Mouse (Mus musculus) C2C12 (cell line): ENCODE results near the gene Smg9. TPM values are rescaled to one million over a fixed set of nuclear protein-coding genes. Genes with fewer than 3 reads are reported as not detected.

Source experiments
- H3K27me3 ChIP-seq: one replicate; pipeline ENCODE4 v1.6.1; 2011; ENCODE audit not compliant: control insufficient read depth, insufficient read depth, insufficient read length
- H3K36me3 ChIP-seq: one replicate; pipeline ENCODE4 v1.6.1; 2011; ENCODE audit not compliant: control insufficient read depth, insufficient read depth
- H3K4me3 ChIP-seq: one replicate; pipeline ENCODE4 v1.5.1; 2011; ENCODE audit warnings: mild to moderate bottlenecking, control low read depth; ENCODE audit not compliant: poor library complexity, insufficient read depth, severe bottlenecking
- H3K79me2 ChIP-seq: one replicate; pipeline ENCODE4 v1.6.1; 2011; ENCODE audit not compliant: control insufficient read depth, insufficient read depth
- H3K79me3 ChIP-seq: one replicate; pipeline ENCODE4 v1.6.1; 2011; ENCODE audit warnings: low read depth, control low read depth
- H3ac ChIP-seq: one replicate; pipeline ENCODE3; 2011; ENCODE audit warnings: low read depth; ENCODE audit not compliant: control insufficient read depth, insufficient read length
- CEBPB ChIP-seq: IDR thresholded peaks from one replicate; pipeline ENCODE4 v1.6.1; 2011; ENCODE audit warnings: low read depth, mild to moderate bottlenecking, control low read depth, moderate library complexity
- CTCF ChIP-seq: IDR thresholded peaks from one replicate; pipeline ENCODE4 v1.5.1; 2011; ENCODE audit not compliant: control insufficient read depth, insufficient read depth, insufficient read length
- FOSL1 ChIP-seq: IDR thresholded peaks from one replicate; pipeline ENCODE4 v1.8.0; 2011; ENCODE audit warnings: mild to moderate bottlenecking, low read length; ENCODE audit not compliant: poor library complexity, insufficient read depth, severe bottlenecking
- MAX ChIP-seq: IDR thresholded peaks from one replicate; pipeline ENCODE4 v1.6.1; 2011; ENCODE audit warnings: mild to moderate bottlenecking, control low read depth
- MYOD1 ChIP-seq: IDR thresholded peaks from one replicate; pipeline ENCODE4 v1.6.1; 2011; ENCODE audit warnings: low read depth; ENCODE audit not compliant: control insufficient read depth, insufficient read length
- MYOG ChIP-seq: IDR thresholded peaks from one replicate; pipeline ENCODE4 v1.6.1; 2011; ENCODE audit not compliant: control insufficient read depth, insufficient read length; ENCODE audit errors: extremely low read depth
- USF1 ChIP-seq: IDR thresholded peaks from one replicate; pipeline ENCODE4 v1.6.1; 2011; ENCODE audit warnings: low read depth, mild to moderate bottlenecking, control low read depth, moderate library complexity
- long read RNA-seq, 2 experiments: library from polyadenylated mRNA; unstranded; transcript quantifications; one replicate each; pipeline ENCODE4 v2.0.0; 2019 to 2020
- polyA plus RNA-seq: library from polyadenylated mRNA; unstranded; fragments of >200 nt; fragmentation: generic; extraction: Trizol; gene quantifications from one replicate; pipeline ENCODE4 v1.2.1, GENCODE M21; 2012; ENCODE audit warnings: missing spikeins

Gene Smg9
- 21.8 TPM for polyA plus RNA-seq
- long read RNA-seq, experiment 1, partial matches to known transcripts, result 1 of 6 reads
- long read RNA-seq, experiment 1, other reads (novel, unspliced or antisense), result 2 of 6 reads
- long read RNA-seq, experiment 2, transcript Smg9-201 (14 exons, 2,242 nt), result major isoform, 50 of 79 reads
- long read RNA-seq, experiment 2, partial matches to known transcripts, result 16 of 79 reads
- long read RNA-seq, experiment 2, other reads (novel, unspliced or antisense), result 12 of 79 reads

DNA sequence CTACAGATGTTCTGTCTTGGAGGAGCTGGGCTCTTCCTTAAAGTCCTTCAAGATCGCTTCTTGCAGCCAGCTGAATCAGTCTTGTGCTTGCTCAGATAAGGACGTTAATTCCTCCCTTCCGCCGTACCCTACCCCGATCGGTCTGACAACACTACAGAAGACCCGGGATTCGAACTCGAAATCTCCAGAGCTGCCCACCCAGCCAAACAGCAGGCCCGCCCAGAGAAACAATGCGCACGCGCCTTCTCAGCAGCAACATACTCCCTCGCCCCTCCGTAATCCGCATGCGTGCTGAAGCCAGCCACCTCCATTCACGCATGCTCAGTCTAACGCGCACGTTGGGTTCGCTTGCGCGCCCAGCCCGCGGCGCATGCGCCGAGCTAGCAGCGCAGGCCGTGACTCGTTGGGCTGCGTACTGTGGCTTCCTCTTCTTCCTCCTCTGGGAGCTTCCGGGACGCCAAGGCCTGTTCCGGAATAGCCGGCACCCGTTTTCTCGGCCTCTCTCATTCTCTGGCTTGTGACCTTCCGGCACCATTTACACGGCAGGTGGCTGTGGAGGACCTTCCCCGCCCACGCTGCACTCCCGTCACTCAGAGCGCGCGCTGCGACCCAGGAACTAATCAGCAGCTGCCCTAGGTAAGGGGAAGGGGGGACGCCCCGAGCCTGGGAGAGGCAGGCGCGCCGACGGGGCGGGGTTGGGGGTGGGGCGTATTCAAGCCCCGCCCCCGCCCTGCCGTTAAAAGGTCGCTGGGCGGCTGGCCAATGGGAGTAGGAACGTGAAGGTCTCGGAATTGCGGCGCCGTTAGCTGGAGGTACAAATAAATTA is at the start of gene Smg9:
Gene Smg9 (plus strand): TSS at position 364 of the 826 bp plus-strand sequence.
- Histone ChIP-seq H3ac (peak within 1 kb of the TSS; percentile 86), H3K79me2 (peaks cover 36% of the 10 kb centered on the region), H3K79me3 (peaks cover 4% of the 10 kb centered on the region), H3K4me3 (peak within 1 kb of the TSS; percentile 44), H3K36me3 (no peaks in the 10 kb centered on the region), H3K27me3 (no peaks in the 10 kb centered on the region)
- TF ChIP-seq MAX (peak; percentile 40), MYOG (no peak), CEBPB (no peak), FOSL1 (no peak), CTCF (no peak), USF1 (no peak)

DNA sequence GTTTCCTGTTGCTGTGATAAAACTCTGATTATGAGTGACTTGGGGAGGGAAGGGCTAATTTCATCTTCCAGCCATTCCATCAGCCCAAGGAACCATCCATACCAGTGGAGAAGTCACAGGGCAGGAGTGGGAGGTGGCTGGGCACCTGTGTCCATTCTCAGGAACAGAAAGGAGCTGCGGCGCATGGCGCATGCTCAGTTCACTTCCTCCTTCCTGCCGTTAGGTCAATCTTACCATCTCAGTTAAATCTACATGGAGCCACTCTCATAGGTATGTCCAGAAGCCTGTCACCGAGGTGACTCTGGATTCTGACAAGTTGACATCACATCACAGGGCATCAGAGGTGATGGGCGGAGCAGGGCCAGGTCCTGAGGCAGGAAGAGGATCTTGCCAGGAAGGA is 43.8 kb upstream of the Smg9 start:
- no peak overlapping the region for H3K4me3 ChIP-seq
- H3K27me3 ChIP-seq, result peaks cover 45% of the 10 kb centered on the region
- TF ChIP-seq MYOD1, result no peak
- no peaks in the 10 kb centered on the region for H3K79me3 ChIP-seq
- no peaks in the 10 kb centered on the region for H3K79me2 ChIP-seq
- H3K36me3 ChIP-seq, result no peaks in the 10 kb centered on the region
- no peak overlapping the region for H3ac ChIP-seq

GRCm38 (mm10) chr7:24356081-24356480 is 43.3 kb upstream of the Smg9 start:
- no peak for TF ChIP-seq CEBPB
- TF ChIP-seq MYOD1, result no peak
- TF ChIP-seq FOSL1, result no peak
- TF ChIP-seq USF1, result no peak
- TF ChIP-seq MYOG, result no peak
- TF ChIP-seq MAX, result no peak
- no peak for TF ChIP-seq CTCF
- no peaks in the 10 kb centered on the region for H3K36me3 ChIP-seq
- no peak overlapping the region for H3K4me3 ChIP-seq
- H3K27me3 ChIP-seq, result peaks cover 44% of the 10 kb centered on the region
- H3K79me2 ChIP-seq, result no peaks in the 10 kb centered on the region
- H3K79me3 ChIP-seq, result no peaks in the 10 kb centered on the region
- no peak overlapping the region for H3ac ChIP-seq

GRCm38 (mm10) chr7:24357899-24358298 is 41.5 kb upstream of the Smg9 start:
- no peak overlapping the region for H3ac ChIP-seq
- no peak overlapping the region for H3K4me3 ChIP-seq
- no peaks in the 10 kb centered on the region for H3K36me3 ChIP-seq
- TF ChIP-seq USF1 (no peak), FOSL1 (no peak), MAX (no peak), CEBPB (no peak), CTCF (no peak), MYOG (no peak), MYOD1 (no peak)
- H3K27me3 ChIP-seq, result peaks cover 27% of the 10 kb centered on the region
- no peaks in the 10 kb centered on the region for H3K79me2 ChIP-seq
- no peaks in the 10 kb centered on the region for H3K79me3 ChIP-seq

- Histone ChIP-seq H3K79me2 (no peaks in the 10 kb centered on the region), H3ac (no peak overlapping the region), H3K4me3 (no peak overlapping the region), H3K27me3 (peaks cover 16% of the 10 kb centered on the region), H3K79me3 (no peaks in the 10 kb centered on the region), H3K36me3 (no peaks in the 10 kb centered on the region)
- TF ChIP-seq MAX (no peak), CEBPB (no peak), FOSL1 (no peak), MYOD1 (no peak), CTCF (no peak), MYOG (no peak), USF1 (no peak)
Measured at GRCm38 (mm10) chr7:24359269-24359668, 40.1 kb upstream of the Smg9 start.

- Histone ChIP-seq H3K36me3 (no peaks in the 10 kb centered on the region), H3ac (no peak overlapping the region), H3K79me2 (no peaks in the 10 kb centered on the region), H3K79me3 (no peaks in the 10 kb centered on the region), H3K27me3 (peaks cover under 1% of the 10 kb centered on the region), H3K4me3 (no peak overlapping the region)
- TF ChIP-seq USF1 (no peak), MYOD1 (no peak)
Measured at GRCm38 (mm10) chr7:24361001-24361400, 38.4 kb upstream of the Smg9 start.
